Mouse (Mus musculus) midbrain, embryonic 16.5 days (tissue): ENCODE data around the gene Wbp1. TPM values are rescaled to one million over a fixed set of nuclear protein-coding genes. Genes with fewer than 3 reads are reported as not detected.

Source experiments
- ATAC-seq: fragments of 200-750 bp; cut with Nextera tagmentation; 2 replicates; pipeline ENCODE4 v1.8.0; 2017; ENCODE audit warnings: moderate TSS enrichment
- H3K27ac ChIP-seq: fragments of 300-500 bp; sonication (generic); 2 replicates; pipeline ENCODE4 v1.5.1; 2014; ENCODE audit warnings: mild to moderate bottlenecking, low read length, mixed read lengths
- H3K27me3 ChIP-seq: fragments of 300-500 bp; sonication (generic); 2 replicates; pipeline ENCODE4 v1.6.1; 2014; ENCODE audit warnings: low read depth, low read length, mixed read lengths; ENCODE audit not compliant: control insufficient read depth, insufficient read depth
- H3K36me3 ChIP-seq: fragments of 300-500 bp; sonication (generic); 2 replicates; pipeline ENCODE4 v1.6.1; 2014; ENCODE audit warnings: mild to moderate bottlenecking, low read length, moderate library complexity, mixed read lengths; ENCODE audit not compliant: control insufficient read depth, insufficient read depth
- H3K4me1 ChIP-seq: fragments of 300-500 bp; sonication (generic); 2 replicates; pipeline ENCODE4 v1.6.1; 2014; ENCODE audit warnings: mild to moderate bottlenecking, low read length, mixed read lengths; ENCODE audit not compliant: control insufficient read depth, insufficient read depth
- H3K4me2 ChIP-seq: fragments of 300-500 bp; sonication (generic); 2 replicates; pipeline ENCODE4 v1.6.1; 2014; ENCODE audit warnings: mild to moderate bottlenecking, low read length, mixed read lengths
- H3K4me3 ChIP-seq: fragments of 300-500 bp; sonication (generic); 2 replicates; pipeline ENCODE4 v1.5.1; 2014; ENCODE audit warnings: low read depth, mild to moderate bottlenecking, low read length, moderate library complexity, mixed read lengths
- H3K9ac ChIP-seq: fragments of 300-500 bp; sonication (generic); 2 replicates; pipeline ENCODE4 v1.6.1; 2014; ENCODE audit warnings: low read depth, low read length, mixed read lengths
- H3K9me3 ChIP-seq: fragments of 300-500 bp; sonication (generic); replicated peaks from 2 replicates; pipeline ENCODE4 v1.6.1; 2014; ENCODE audit warnings: mild to moderate bottlenecking, low read length, mixed read lengths; ENCODE audit not compliant: control insufficient read depth, poor library complexity, severe bottlenecking
- WGBS: fragments of 180-500 bp; shearing (Covaris S2); extraction: QIAGEN DNeasy Blood & Tissue Kit; methylation state at CpG from one replicate; pipeline ENCODE4 v1.1.7; 2014; 5-methylcytosine and 5-hydroxymethylcytosine counted together
- polyA plus RNA-seq: library from polyadenylated mRNA; unstranded; fragments of >200 nt; fragmentation: Nextera tagmentation; extraction: Ambion mirVana; gene quantifications from 2 replicates; pipeline ENCODE4 v1.2.1, GENCODE M21; 2015

Wbp1 gene
- polyA plus RNA-seq, 1 experiment from 2014 or later: 148 TPM

- WGBS: 1% methylated on average over 40 of the region's 48 CpGs
- peaks cover 15% of the 10 kb centered on the region for H3K36me3 ChIP-seq
- peaks cover 29% of the 10 kb centered on the region for H3K4me1 ChIP-seq
- ATAC-seq: peak; percentile 52
- peak overlapping the region; percentile 93 for H3K9ac ChIP-seq
- H3K27ac ChIP-seq: peak overlapping the region; percentile 81
- no peaks in the 10 kb centered on the region for H3K27me3 ChIP-seq
- H3K9me3 ChIP-seq: no peaks in the 10 kb centered on the region
- H3K4me3 ChIP-seq: peak overlapping the region; percentile 86
- peak overlapping the region; percentile 95 for H3K4me2 ChIP-seq
Measured at GRCm38 (mm10) chr6:83115682-83116372, 5.5 kb downstream of the Wbp1 start.

- Histone ChIP-seq H3K4me1 (peaks cover 27% of the 10 kb centered on the region), H3K4me3 (peak within 1 kb of the TSS; percentile 86), H3K9ac (peak within 1 kb of the TSS; percentile 93), H3K4me2 (peak within 1 kb of the TSS; percentile 95), H3K9me3 (no peaks in the 10 kb centered on the region), H3K27me3 (no peaks in the 10 kb centered on the region), H3K36me3 (peaks cover 15% of the 10 kb centered on the region), H3K27ac (peak within 1 kb of the TSS; percentile 81)
- WGBS: 3% methylated on average over 45 of the region's 58 CpGs
- ATAC-seq: peak; percentile 87
Measured at GRCm38 (mm10) chr6:83115011-83115671, 6.2 kb downstream of the Wbp1 start, which contains the start of gene Mogs. Gene Mogs, plus strand, starts transcription at chr6:83115496.

DNA sequence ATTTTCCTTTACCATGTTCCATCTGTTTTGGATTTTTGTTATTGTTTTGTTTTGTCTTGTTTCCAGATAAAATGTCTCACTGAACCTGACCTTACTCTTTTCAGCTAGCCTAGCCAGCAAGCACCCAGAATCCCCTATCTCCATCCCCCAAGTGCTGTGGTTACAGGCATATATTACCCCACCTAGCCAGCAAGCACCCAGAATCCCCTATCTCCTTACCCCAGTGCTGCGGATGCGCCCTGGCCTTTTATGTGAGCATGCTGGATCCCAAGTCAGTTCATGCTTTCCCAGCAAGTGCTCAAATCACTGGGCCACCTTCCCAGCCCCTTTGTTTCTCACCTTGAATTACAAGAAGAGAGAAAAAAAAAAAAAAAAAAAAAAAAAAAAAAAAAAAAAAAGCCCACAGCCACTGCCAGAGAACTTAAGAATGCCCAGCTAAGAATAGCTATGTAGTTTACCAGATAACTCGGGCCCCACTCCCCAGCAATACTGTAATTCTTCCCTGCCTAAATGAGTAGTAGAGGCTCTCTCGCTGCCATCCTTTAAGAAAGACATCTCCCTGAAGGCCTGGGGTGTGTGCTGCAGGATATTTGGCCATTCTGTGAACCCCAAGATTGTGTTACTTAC is 9.7 kb downstream of the Wbp1 start:
- no peak overlapping the region for H3K27ac ChIP-seq
- no peak overlapping the region for H3K4me3 ChIP-seq
- H3K9ac ChIP-seq: no peak overlapping the region
- no peak for ATAC-seq
- peaks cover 4% of the 10 kb centered on the region; the same call in 1 of the 2 replicates for H3K36me3 ChIP-seq
- WGBS: 86% methylated on average over 4 of the region's 4 CpGs
- no peak overlapping the region for H3K4me2 ChIP-seq
- no peaks in the 10 kb centered on the region for H3K27me3 ChIP-seq
- H3K9me3 ChIP-seq: no peaks in the 10 kb centered on the region
- peaks cover 31% of the 10 kb centered on the region for H3K4me1 ChIP-seq

DNA sequence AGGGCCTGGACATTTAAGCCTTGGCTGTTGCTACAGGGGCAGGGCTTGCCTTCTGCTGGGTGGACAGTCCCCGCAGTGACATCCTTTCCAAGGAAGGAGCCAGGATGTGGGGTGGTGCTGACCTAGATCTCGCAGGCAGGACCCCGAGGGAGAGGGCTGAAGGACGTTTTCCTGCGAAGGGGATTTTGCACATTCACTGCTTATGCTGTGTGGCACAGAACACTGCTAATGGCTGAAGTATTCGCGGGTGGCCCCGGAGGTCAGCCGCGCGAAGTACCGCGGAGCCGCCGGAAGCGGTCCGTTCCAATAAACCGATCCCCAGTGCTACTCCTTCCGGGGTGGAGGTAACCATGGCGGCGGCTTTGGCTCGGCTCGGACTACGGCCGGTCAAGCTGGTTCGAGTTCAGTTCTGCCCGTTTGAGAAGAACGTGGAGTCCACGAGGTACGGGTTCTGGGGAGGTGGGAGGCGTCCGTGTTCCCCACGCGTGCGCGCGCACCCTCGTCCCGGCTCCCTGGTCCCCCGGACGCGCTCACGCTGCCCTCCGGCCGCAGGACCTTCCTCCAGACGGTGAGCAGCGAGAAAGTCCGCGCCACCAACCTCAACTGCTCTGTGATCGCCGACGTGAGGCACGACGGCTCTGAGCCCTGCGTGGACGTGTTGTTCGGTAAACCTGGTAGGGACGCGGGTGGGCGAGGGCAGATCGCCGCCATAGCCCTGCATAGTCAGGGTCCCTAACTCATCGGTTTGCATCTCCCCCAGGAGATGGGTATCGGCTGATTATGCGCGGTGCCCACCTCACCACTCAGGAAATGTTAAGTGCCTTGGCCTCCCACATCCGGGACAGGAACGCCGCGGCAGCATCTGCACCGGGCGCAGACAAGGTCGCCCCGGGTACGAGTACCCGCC is 12.3 kb downstream of the Wbp1 start, which contains the start of gene Mrpl53:
Gene Mrpl53 (plus strand): TSS at position 279 of the 907 bp plus-strand sequence.
- no peaks in the 10 kb centered on the region for H3K9me3 ChIP-seq
- ATAC-seq: peak; percentile 91
- H3K4me1 ChIP-seq: peaks cover 19% of the 10 kb centered on the region
- H3K4me2 ChIP-seq: peak within 1 kb of the TSS; percentile 96
- H3K9ac ChIP-seq: peak within 1 kb of the TSS; percentile 86
- H3K27me3 ChIP-seq: no peaks in the 10 kb centered on the region
- WGBS: under 1% methylated on average over 76 of the region's 76 CpGs
- H3K4me3 ChIP-seq: peak within 1 kb of the TSS; percentile 85
- H3K36me3 ChIP-seq: peaks cover 4% of the 10 kb centered on the region; the same call in 1 of the 2 replicates
- H3K27ac ChIP-seq: peak within 1 kb of the TSS; percentile 71

GRCm38 (mm10) chr6:83107566-83108400 is 13.6 kb downstream of the Wbp1 start:
- Histone ChIP-seq H3K4me2 (peak overlapping the region; percentile 96), H3K4me1 (peaks cover 27% of the 10 kb centered on the region), H3K4me3 (no peak overlapping the region), H3K9ac (peak overlapping the region; percentile 86; the same call in 1 of the 2 replicates), H3K27ac (peak overlapping the region; percentile 71; the same call in 1 of the 2 replicates), H3K9me3 (no peaks in the 10 kb centered on the region), H3K36me3 (peaks cover 4% of the 10 kb centered on the region; the same call in 1 of the 2 replicates), H3K27me3 (no peaks in the 10 kb centered on the region)
- 0 out of 2 replicates have a peak, but pooled peaks have one; percentile 3 for ATAC-seq
- 34% methylated on average over 13 of the region's 13 CpGs for WGBS

DNA sequence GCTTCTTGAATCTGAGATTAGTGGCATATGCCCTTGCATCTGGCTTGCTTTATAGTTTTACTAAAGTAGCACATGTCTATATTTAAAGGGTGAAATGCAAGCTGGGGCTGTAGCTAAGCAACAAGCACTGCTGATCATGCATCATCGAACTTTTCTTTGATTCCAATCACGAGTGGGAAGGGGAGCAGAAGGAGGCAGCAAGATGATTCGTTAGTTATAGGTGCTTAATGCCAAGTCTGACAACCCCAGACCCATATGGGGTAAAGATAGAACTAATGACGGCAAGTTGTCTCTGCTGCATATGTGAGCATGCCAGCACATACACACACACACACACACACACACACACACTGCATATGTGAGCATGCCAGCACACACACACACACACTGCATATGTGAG is 17.2 kb downstream of the Wbp1 start:
- Histone ChIP-seq H3K4me1 (peaks cover 26% of the 10 kb centered on the region), H3K27me3 (no peaks in the 10 kb centered on the region), H3K9ac (no peak overlapping the region), H3K4me2 (no peak overlapping the region), H3K9me3 (no peaks in the 10 kb centered on the region), H3K27ac (no peak overlapping the region), H3K36me3 (peaks cover 4% of the 10 kb centered on the region; the same call in 1 of the 2 replicates), H3K4me3 (no peak overlapping the region)
- 69% methylated on average over 4 of the region's 4 CpGs for WGBS
- no peak for ATAC-seq

DNA sequence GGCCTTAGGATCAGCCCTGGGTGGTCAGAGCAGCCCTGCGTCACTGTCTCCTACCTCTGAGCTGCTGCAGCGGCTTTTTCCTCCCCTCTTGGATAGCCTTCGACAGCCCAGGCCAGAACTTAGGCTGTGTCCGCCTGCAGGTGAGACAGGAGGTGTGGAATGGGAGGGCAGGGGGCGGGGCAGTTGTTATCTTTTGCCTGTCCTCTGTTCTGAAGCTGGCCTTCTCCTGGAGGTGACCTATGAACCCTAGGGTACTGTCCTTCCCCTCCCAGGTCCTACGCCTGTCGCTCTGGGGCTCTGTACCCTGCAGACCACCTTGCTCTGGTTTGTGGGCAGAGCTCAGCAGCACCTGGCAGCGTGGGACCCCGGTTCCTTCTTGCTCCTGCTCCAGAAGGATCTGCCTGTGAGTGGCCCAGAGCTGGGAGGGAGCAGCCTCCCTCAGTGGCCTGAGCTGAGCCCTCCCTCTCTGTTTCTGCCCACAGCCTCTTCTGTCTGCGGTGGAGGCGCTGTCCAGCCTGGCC is 18.2 kb downstream of the Wbp1 start:
- H3K36me3 ChIP-seq: peaks cover 4% of the 10 kb centered on the region; the same call in 1 of the 2 replicates
- 41% methylated on average over 11 of the region's 11 CpGs for WGBS
- H3K4me1 ChIP-seq: peaks cover 22% of the 10 kb centered on the region
- peak overlapping the region; percentile 84 for H3K4me3 ChIP-seq
- no peak for ATAC-seq
- no peaks in the 10 kb centered on the region for H3K9me3 ChIP-seq
- H3K4me2 ChIP-seq: peak overlapping the region; percentile 98
- no peak overlapping the region for H3K27ac ChIP-seq
- H3K9ac ChIP-seq: peak overlapping the region; percentile 94
- H3K27me3 ChIP-seq: peaks cover 3% of the 10 kb centered on the region; the same call in 1 of the 2 replicates
